Mouse (Mus musculus): ENCODE results near the gene Pfn4. TPM values are rescaled to one million over a fixed set of nuclear protein-coding genes. Genes with fewer than 3 reads are reported as not detected.
"Not testable (repeated sequence)": the region's sequence is repeated elsewhere in the genome, so short reads cannot be mapped to it uniquely, and the experiment has no call there.

Pfn4 gene
- 1 to 10 TPM in 1 of 2 experiments, under 1 TPM in 1; 0.86 to 1.1 TPM for total RNA-seq (2021)
- long read RNA-seq, experiment 1, result 0 reads
- long read RNA-seq, experiment 2, partial matches to known transcripts, result 0 of 1 reads
- long read RNA-seq, experiment 2, other reads (novel, unspliced or antisense), result 0 of 1 reads

GRCm38 (mm10) chr12:4768492-4769332 lies at the start of gene Pfn4, which contains the start of gene Fam228b:
TSS of gene Pfn4 (plus strand) at chr12:4769022.
TSS of gene Fam228b (minus strand) at chr12:4769267.
- peak; percentile 96 to 97 for DNase-seq (ENCODE audit: low spot score in 2 of 2)

- DNase-seq (ENCODE audit: low spot score in 2 of 2), result no peak
Observed at GRCm38 (mm10) chr12:4719066-4719761, 49.6 kb upstream of the Pfn4 start.

GRCm38 (mm10) chr12:4719762-4720754 lies 48.8 kb upstream of the Pfn4 start:
- no peak for DNase-seq (ENCODE audit: low spot score in 2 of 2)

- no peak for DNase-seq (ENCODE audit: low spot score in 2 of 2)
Observed at GRCm38 (mm10) chr12:4729165-4729564, 39.7 kb upstream of the Pfn4 start.

- DNase-seq (ENCODE audit: low spot score in 2 of 2), result no peak
Observed at GRCm38 (mm10) chr12:4731629-4732028, 37.2 kb upstream of the Pfn4 start.

- DNase-seq (ENCODE audit: low spot score in 2 of 2), result no peak
Observed at GRCm38 (mm10) chr12:4732332-4732731, 36.5 kb upstream of the Pfn4 start.

GRCm38 (mm10) chr12:4738031-4738576 lies 30.7 kb upstream of the Pfn4 start, which contains the start of gene Fam228a:
TSS of gene Fam228a (minus strand) at chr12:4738430.
- no peak for DNase-seq (ENCODE audit: low spot score in 2 of 2)

GRCm38 (mm10) chr12:4740823-4741222 lies 28.0 kb upstream of the Pfn4 start:
- DNase-seq (ENCODE audit: low spot score in 2 of 2), result no peak

- no peak for DNase-seq (ENCODE audit: low spot score in 2 of 2)
Observed at GRCm38 (mm10) chr12:4742183-4742582, 26.6 kb upstream of the Pfn4 start.

- no peak for DNase-seq (ENCODE audit: low spot score in 2 of 2)
Observed at GRCm38 (mm10) chr12:4744486-4744885, 24.3 kb upstream of the Pfn4 start.

GRCm38 (mm10) chr12:4754451-4754850 lies 14.4 kb upstream of the Pfn4 start:
- DNase-seq (ENCODE audit: low spot score in 2 of 2), result not testable (repeated sequence)

GRCm38 (mm10) chr12:4757060-4757459 lies 11.8 kb upstream of the Pfn4 start:
- no peak for DNase-seq (ENCODE audit: low spot score in 2 of 2)

- no peak for DNase-seq (ENCODE audit: low spot score in 2 of 2)
Observed at GRCm38 (mm10) chr12:4769333-4769723, 506 bp downstream of the Pfn4 start.

- DNase-seq (ENCODE audit: low spot score in 2 of 2), result no peak
Observed at GRCm38 (mm10) chr12:4774895-4775587, 6.2 kb downstream of the Pfn4 start.

GRCm38 (mm10) chr12:4775588-4775949 lies 6.7 kb downstream of the Pfn4 start:
- DNase-seq (ENCODE audit: low spot score in 2 of 2), result no peak

GRCm38 (mm10) chr12:4777734-4778133 lies 8.9 kb downstream of the Pfn4 start:
- DNase-seq (ENCODE audit: low spot score in 2 of 2), result no peak

- DNase-seq (ENCODE audit: low spot score in 2 of 2), result no peak
Observed at GRCm38 (mm10) chr12:4780245-4780644, 11.4 kb downstream of the Pfn4 start.

GRCm38 (mm10) chr12:4781270-4781669 lies 12.4 kb downstream of the Pfn4 start:
- DNase-seq (ENCODE audit: low spot score in 2 of 2), result no peak

GRCm38 (mm10) chr12:4781725-4782404 lies 13.0 kb downstream of the Pfn4 start:
- DNase-seq (ENCODE audit: low spot score in 2 of 2), result not testable (repeated sequence)

Measured in adrenal gland, adult 18-20 months (tissue).